Mouse (Mus musculus): Measurements from ENCODE around the gene Llph. TPM values are rescaled to one million over a fixed set of nuclear protein-coding genes. Genes with fewer than 3 reads are reported as not detected.

Gene Llph
- total RNA-seq, 4 experiments from 2014 or later: 18.6 to 33.4 (median 22.0) TPM

- DNase-seq: no peak
Observed at GRCm38 (mm10) chr10:120280375-120280774, 53.5 kb downstream of the Llph start.

DNA sequence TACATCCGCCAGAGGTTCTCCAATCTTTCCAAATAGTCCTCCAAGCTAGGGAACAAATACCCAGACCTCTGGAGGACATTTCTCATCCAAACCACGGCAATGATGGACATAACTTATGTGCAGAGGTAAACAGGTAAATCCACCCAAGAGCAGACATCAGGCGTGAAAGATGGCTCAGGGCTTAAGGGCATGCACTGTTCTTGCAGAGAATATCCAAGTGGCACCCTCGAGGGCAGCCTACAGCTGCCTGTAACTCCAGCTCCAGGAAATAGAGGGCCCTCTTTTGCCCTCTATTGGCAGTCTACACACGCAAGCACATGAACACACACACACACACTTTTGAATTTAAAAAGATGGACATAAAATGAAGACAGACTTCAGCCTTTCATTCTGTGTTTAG lies 54.8 kb downstream of the Llph start:
- no peak for DNase-seq

Other genes starting within 250 kb of the Llph start
- 10 to 100 TPM in 3 of 4 experiments, 1 to 10 TPM in 1; 8.1 to 11.3 (median 10.6) TPM for gene Helb, start 114.1 kb upstream of the Llph start, total RNA-seq (2022)
- 100 to 1,000 TPM; 139 to 158 (median 146) TPM for gene Tmbim4, start 25.5 kb upstream of the Llph start, total RNA-seq (2022)
- gene Irak3, start 24.9 kb upstream of the Llph start, total RNA-seq (2022): 1 to 10 TPM; 3.1 to 4.1 (median 3.6) TPM
- gene Hmga2, start 249.4 kb downstream of the Llph start, total RNA-seq (2022): 1 to 10 TPM; 3.9 to 4.7 (median 4.3) TPM